Mouse (Mus musculus) liver, postnatal 0 days (tissue): ENCODE results near the gene Fam186b.

Experiments
- CTCF ChIP-seq: sonication (generic); IDR thresholded peaks from 2 replicates; pipeline ENCODE4 v1.5.1; 2016; ENCODE audit warnings: antibody characterized with exemption, low read depth
- EP300 ChIP-seq: IDR thresholded peaks from 2 replicates; pipeline ENCODE4 v1.6.1; 2016; ENCODE audit warnings: antibody characterized with exemption, low read depth, mild to moderate bottlenecking

GRCm38 (mm10) chr15:99295484-99295981 is at the start of gene Fam186b:
- TF ChIP-seq CTCF: no peak
- TF ChIP-seq EP300: no peak
